Mouse (Mus musculus) midbrain, embryonic 12.5 days (tissue): ENCODE data around the gene Rasa2. TPM values are rescaled to one million over a fixed set of nuclear protein-coding genes. Genes with fewer than 3 reads are reported as not detected.
A peak's percentile ranks its signal among the peaks of the same experiment; 100 is the strongest.
"Not testable (repeated sequence)": the region's sequence is repeated elsewhere in the genome, so short reads cannot be mapped to it uniquely, and the experiment has no call there.

ENCODE experiments used
- ATAC-seq: fragments of 200-750 bp; cut with Nextera tagmentation; 2 replicates; pipeline ENCODE4 v1.8.0; 2017; ENCODE audit warnings: low read depth, moderate TSS enrichment, moderate library complexity; ENCODE audit not compliant: low FRiP score
- H3K27ac ChIP-seq: fragments of 300-500 bp; sonication (generic); replicated peaks from 2 replicates; pipeline ENCODE4 v1.5.1; 2016; ENCODE audit warnings: mild to moderate bottlenecking
- H3K27me3 ChIP-seq: fragments of 300-500 bp; sonication (generic); 2 replicates; pipeline ENCODE4 v1.6.1; 2016; ENCODE audit warnings: mild to moderate bottlenecking
- H3K36me3 ChIP-seq: fragments of 300-500 bp; sonication (generic); 2 replicates; pipeline ENCODE4 v1.6.1; 2016
- H3K4me1 ChIP-seq: fragments of 300-500 bp; sonication (generic); 2 replicates; pipeline ENCODE4 v1.6.1; 2016
- H3K4me2 ChIP-seq: fragments of 300-500 bp; sonication (generic); replicated peaks from 2 replicates; pipeline ENCODE4 v1.6.1; 2016; ENCODE audit warnings: mild to moderate bottlenecking, moderate library complexity
- H3K4me3 ChIP-seq: fragments of 300-500 bp; sonication (generic); 2 replicates; pipeline ENCODE4 v1.5.1; 2016; ENCODE audit warnings: mild to moderate bottlenecking
- H3K9ac ChIP-seq: fragments of 300-500 bp; sonication (generic); replicated peaks from 2 replicates; pipeline ENCODE4 v1.6.1; 2016; ENCODE audit warnings: mild to moderate bottlenecking, moderate library complexity
- H3K9me3 ChIP-seq: fragments of 300-500 bp; sonication (generic); 2 replicates; pipeline ENCODE4 v1.6.1; 2016; ENCODE audit warnings: mild to moderate bottlenecking
- WGBS: fragments of 180-500 bp; shearing (Covaris S2); methylation state at CpG from one replicate; pipeline ENCODE4 v1.1.7; 2016; 5-methylcytosine and 5-hydroxymethylcytosine counted together
- polyA plus RNA-seq: library from polyadenylated mRNA; unstranded; fragments of >200 nt; fragmentation: Nextera tagmentation; extraction: Ambion mirVana; gene quantifications from 2 replicates; pipeline ENCODE4 v1.2.1, GENCODE M21; 2016

The Rasa2 gene
- polyA plus RNA-seq, 1 experiment from 2014 or later, result 16.4 TPM

- peaks cover 8% of the 10 kb centered on the region for H3K36me3 ChIP-seq
- peak overlapping the region; percentile 30 for H3K4me3 ChIP-seq
- 0 out of 2 replicates have a peak overlapping the region, but pooled peaks have one; percentile 5 for H3K27ac ChIP-seq
- peaks cover 9% of the 10 kb centered on the region for H3K4me1 ChIP-seq
- no peaks in the 10 kb centered on the region for H3K9me3 ChIP-seq
- peak; percentile 69; the same call in 1 of the 2 replicates for ATAC-seq
- 0 out of 2 replicates have a peak overlapping the region, but pooled peaks have one; percentile 17 for H3K9ac ChIP-seq
- 0 out of 2 replicates have a peak, but pooled peaks cover 4% of the 10 kb centered on the region for H3K27me3 ChIP-seq
- WGBS, result 32% methylated on average over 37 of the region's 37 CpGs
- H3K4me2 ChIP-seq, result peak overlapping the region; percentile 52
Observed at GRCm38 (mm10) chr9:96536895-96537614, 94.4 kb downstream of the Rasa2 start.

- not testable (repeated sequence) for H3K4me1 ChIP-seq, H3K9me3 ChIP-seq, H3K4me2 ChIP-seq, H3K27ac ChIP-seq, H3K36me3 ChIP-seq, H3K9ac ChIP-seq, H3K27me3 ChIP-seq, ATAC-seq, H3K4me3 ChIP-seq
- 91% methylated on average over 4 of the region's 4 CpGs for WGBS
Observed at GRCm38 (mm10) chr9:96536093-96536492, 95.3 kb downstream of the Rasa2 start.

- H3K9me3 ChIP-seq, result no peaks in the 10 kb centered on the region
- H3K9ac ChIP-seq, result no peak overlapping the region
- no peak overlapping the region for H3K4me3 ChIP-seq
- 0 out of 2 replicates have a peak, but pooled peaks cover 4% of the 10 kb centered on the region for H3K27me3 ChIP-seq
- H3K27ac ChIP-seq, result no peak overlapping the region
- ATAC-seq, result no peak
- WGBS, result 82% methylated on average over 6 of the region's 6 CpGs
- peaks cover 13% of the 10 kb centered on the region for H3K4me1 ChIP-seq
- H3K4me2 ChIP-seq, result no peak overlapping the region
- H3K36me3 ChIP-seq, result no peaks in the 10 kb centered on the region
Observed at GRCm38 (mm10) chr9:96535431-96535830, 96.0 kb downstream of the Rasa2 start.

GRCm38 (mm10) chr9:96534256-96534655 is 97.2 kb downstream of the Rasa2 start:
- no peak overlapping the region for H3K9ac ChIP-seq
- ATAC-seq, result no peak
- no peaks in the 10 kb centered on the region for H3K9me3 ChIP-seq
- H3K4me3 ChIP-seq, result no peak overlapping the region
- no peak overlapping the region for H3K27ac ChIP-seq
- H3K4me1 ChIP-seq, result peaks cover 17% of the 10 kb centered on the region
- no peak overlapping the region for H3K4me2 ChIP-seq
- H3K27me3 ChIP-seq, result 0 out of 2 replicates have a peak, but pooled peaks cover 4% of the 10 kb centered on the region
- 92% methylated on average over 4 of the region's 4 CpGs for WGBS
- no peaks in the 10 kb centered on the region for H3K36me3 ChIP-seq

GRCm38 (mm10) chr9:96533476-96533875 is 97.9 kb downstream of the Rasa2 start:
- H3K9ac ChIP-seq, result no peak overlapping the region

GRCm38 (mm10) chr9:96532531-96532930 is 98.9 kb downstream of the Rasa2 start:
- Histone ChIP-seq H3K4me2 (no peak overlapping the region), H3K9me3 (no peaks in the 10 kb centered on the region), H3K27me3 (0 out of 2 replicates have a peak, but pooled peaks cover 3% of the 10 kb centered on the region), H3K4me1 (peaks cover 16% of the 10 kb centered on the region), H3K9ac (no peak overlapping the region), H3K4me3 (no peak overlapping the region), H3K36me3 (no peaks in the 10 kb centered on the region), H3K27ac (no peak overlapping the region)
- WGBS, result 82% methylated on average over 4 of the region's 4 CpGs
- ATAC-seq, result no peak

More at GRCm38 (mm10) chr9:96533476-96533875, 97.9 kb downstream of the Rasa2 start:
- Histone ChIP-seq H3K9me3 (no peaks in the 10 kb centered on the region), H3K4me3 (no peak overlapping the region), H3K4me1 (peaks cover 17% of the 10 kb centered on the region), H3K36me3 (no peaks in the 10 kb centered on the region), H3K4me2 (no peak overlapping the region), H3K27me3 (0 out of 2 replicates have a peak, but pooled peaks cover 4% of the 10 kb centered on the region), H3K27ac (no peak overlapping the region)
- 78% methylated on average over 6 of the region's 6 CpGs for WGBS
- no peak for ATAC-seq

GRCm38 (mm10) chr9:96530674-96531081 is 100.7 kb downstream of the Rasa2 start:
- no peak overlapping the region for H3K27ac ChIP-seq
- no peak overlapping the region for H3K9ac ChIP-seq
- H3K4me3 ChIP-seq, result no peak overlapping the region
- peaks cover 8% of the 10 kb centered on the region; the same call in 1 of the 2 replicates for H3K4me1 ChIP-seq
- WGBS, result 73% methylated on average over 11 of the region's 11 CpGs
- ATAC-seq, result no peak
- H3K36me3 ChIP-seq, result no peaks in the 10 kb centered on the region
- H3K27me3 ChIP-seq, result no peaks in the 10 kb centered on the region
- H3K9me3 ChIP-seq, result no peaks in the 10 kb centered on the region
- H3K4me2 ChIP-seq, result no peak overlapping the region

- no peak overlapping the region for H3K9ac ChIP-seq
- no peak overlapping the region for H3K4me2 ChIP-seq
- H3K4me3 ChIP-seq, result no peak overlapping the region
- WGBS, result 71% methylated on average over 10 of the region's 10 CpGs
- no peaks in the 10 kb centered on the region for H3K27me3 ChIP-seq
- H3K27ac ChIP-seq, result 0 out of 2 replicates have a peak overlapping the region, but pooled peaks have one; percentile 8
- no peaks in the 10 kb centered on the region for H3K36me3 ChIP-seq
- H3K9me3 ChIP-seq, result no peaks in the 10 kb centered on the region
- peaks cover 8% of the 10 kb centered on the region for H3K4me1 ChIP-seq
- no peak for ATAC-seq
Observed at GRCm38 (mm10) chr9:96529961-96530673, 101.3 kb downstream of the Rasa2 start.

GRCm38 (mm10) chr9:96526011-96526410 is 105.4 kb downstream of the Rasa2 start:
- H3K4me1 ChIP-seq, result peaks cover 8% of the 10 kb centered on the region
- no peak for ATAC-seq
- H3K36me3 ChIP-seq, result no peaks in the 10 kb centered on the region
- H3K27ac ChIP-seq, result no peak overlapping the region
- H3K4me3 ChIP-seq, result no peak overlapping the region
- WGBS, result 88% methylated on average over 4 of the region's 4 CpGs
- H3K4me2 ChIP-seq, result no peak overlapping the region
- no peaks in the 10 kb centered on the region for H3K27me3 ChIP-seq
- no peak overlapping the region for H3K9ac ChIP-seq
- no peaks in the 10 kb centered on the region for H3K9me3 ChIP-seq

GRCm38 (mm10) chr9:96524972-96525506 is 106.4 kb downstream of the Rasa2 start, which contains the start of gene Gm28729:
TSS of gene Gm28729 (minus strand) at chr9:96525264.
- Histone ChIP-seq H3K9me3 (no peaks in the 10 kb centered on the region), H3K4me3 (no peak within 1 kb of the TSS), H3K4me2 (no peak within 1 kb of the TSS), H3K27ac (no peak within 1 kb of the TSS), H3K36me3 (no peaks in the 10 kb centered on the region), H3K27me3 (no peaks in the 10 kb centered on the region), H3K4me1 (peaks cover under 1% of the 10 kb centered on the region; the same call in 1 of the 2 replicates), H3K9ac (no peak within 1 kb of the TSS)
- WGBS, result 60% methylated on average over 12 of the region's 12 CpGs
- ATAC-seq, result no peak

GRCm38 (mm10) chr9:96523148-96523547 is 108.3 kb downstream of the Rasa2 start:
- H3K4me3 ChIP-seq, result no peak overlapping the region
- H3K36me3 ChIP-seq, result no peaks in the 10 kb centered on the region
- no peak overlapping the region for H3K27ac ChIP-seq
- no peak for ATAC-seq
- no peaks in the 10 kb centered on the region; the same call in 1 of the 2 replicates for H3K4me1 ChIP-seq
- H3K27me3 ChIP-seq, result no peaks in the 10 kb centered on the region
- H3K4me2 ChIP-seq, result no peak overlapping the region
- WGBS, result 84% methylated on average over 5 of the region's 5 CpGs
- H3K9me3 ChIP-seq, result no peaks in the 10 kb centered on the region
- no peak overlapping the region for H3K9ac ChIP-seq

- H3K4me2 ChIP-seq, ATAC-seq, H3K27ac ChIP-seq, H3K27me3 ChIP-seq, H3K4me3 ChIP-seq, H3K9me3 ChIP-seq, H3K4me1 ChIP-seq, H3K9ac ChIP-seq, H3K36me3 ChIP-seq: not testable (repeated sequence)
- WGBS, result 83% methylated on average over 2 of the region's 2 CpGs
Observed at GRCm38 (mm10) chr9:96521574-96521973, 109.8 kb downstream of the Rasa2 start.
